In genomic region chr1:130799399-130799798, GRCm38 (mm10) we compare ENCODE assay signal across 25 mouse cellular contexts. TPM values are rescaled to one million over a fixed set of nuclear protein-coding genes. Genes with fewer than 3 reads are reported as not detected.
A peak's percentile ranks its signal among the peaks of the same experiment; 100 is the strongest.
DNase-seq lines count a peak whose midpoint lies in the region; ATAC-seq lines count a peak whose summit lies in the region.
"Had no signal": no experiment of that assay in that cellular context is flagged by ENCODE, and none has a peak within 500 bp of the region (broad histone marks: within the 10 kb centered on the region; RNA-seq: fewer than 3 reads in every experiment).

No protein-coding gene starts in this region.

- H3K9me3 ChIP-seq in heart, embryonic 10.5 days = no peaks in the 10 kb centered on the region
- H3K9me3 ChIP-seq: embryonic facial prominence, embryonic 13.5 days; forebrain, embryonic 12.5 days; heart, embryonic 12.5 days; hindbrain, embryonic 12.5 days had no signal

- peak; percentile 31 for DNase-seq in heart, embryonic 10.5 days (ENCODE audit: low spot score)
- no peak for DNase-seq in heart, postnatal 4 days
- peak; percentile 27 for DNase-seq in thymus, postnatal 0 days (ENCODE audit: low spot score)
- DNase-seq in thymus, postnatal 4 days = no peak
- no peak for DNase-seq in adrenal gland, postnatal 36 days
- no peak for DNase-seq in cerebellum, postnatal 4 days (ENCODE audit: low spot score in 2 of 2)
- DNase-seq: cerebellum, adult 11 months; cerebellum, adult 8-10 months; cerebellum, postnatal 14 days; gastrocnemius, postnatal 10 days; heart, adult 2 months had no signal

- peaks cover 6% of the 10 kb centered on the region for H3K27me3 ChIP-seq in heart, embryonic 10.5 days (ENCODE audit: insufficient read depth, poor library complexity, severe bottlenecking)
- H3K27me3 ChIP-seq: embryonic facial prominence, embryonic 13.5 days; forebrain, embryonic 12.5 days; hindbrain, embryonic 12.5 days had no signal

- peaks cover 24% of the 10 kb centered on the region for H3K4me1 ChIP-seq in heart, embryonic 10.5 days
- H3K4me1 ChIP-seq: embryonic facial prominence, embryonic 13.5 days; forebrain, embryonic 12.5 days; hindbrain, embryonic 12.5 days had no signal

- no peak overlapping the region for H3K27ac ChIP-seq in heart, embryonic 10.5 days
- H3K27ac ChIP-seq: embryonic facial prominence, embryonic 13.5 days; forebrain, embryonic 12.5 days; heart, adult 2 months; hindbrain, embryonic 12.5 days had no signal

- 87% methylated on average over 2 of the region's 2 CpGs for WGBS in heart, embryonic 10.5 days

- ATAC-seq in neutrophil, adult 5-6 weeks (ENCODE audit: extremely low read depth, insufficient number of reproducible peaks, low FRiP score, poor library complexity, severe bottlenecking) = 0 out of 2 replicates have a peak, but pooled peaks have one; percentile 29
- ATAC-seq: activated CD4-positive, CD25-positive, alpha-beta regulatory T cell, adult 4 months; forebrain, embryonic 16.5 days; hindbrain, embryonic 16.5 days; Patski had no signal

- no peaks in the 10 kb centered on the region for H3K36me3 ChIP-seq in heart, embryonic 10.5 days
- H3K36me3 ChIP-seq: embryonic facial prominence, embryonic 13.5 days; forebrain, embryonic 12.5 days; heart, embryonic 12.5 days; hindbrain, embryonic 12.5 days had no signal

- H3K4me3 ChIP-seq in heart, embryonic 10.5 days = no peak overlapping the region
- H3K4me3 ChIP-seq: embryonic facial prominence, embryonic 13.5 days; forebrain, embryonic 12.5 days; heart, adult 2 months; heart, embryonic 12.5 days; hindbrain, embryonic 12.5 days had no signal

RNA-seq across cellular contexts. Expression of gene Fcamr, which starts 1.3 kb away (rescaled TPM):
- 0.18 TPM in 1 of 2 replicates, not detected in the other for polyA plus RNA-seq in heart, embryonic 10.5 days (2016; fragmentation: Nextera tagmentation; extraction: Ambion mirVana)
- under 1 TPM; 0.38 to 0.76 TPM for total RNA-seq in heart, postnatal 4 days (2021)
- 0.06 TPM in 1 of 2 replicates, not detected in the other for polyA plus RNA-seq in thymus, postnatal 0 days (2015; fragmentation: Nextera tagmentation; extraction: Ambion mirVana)
- not detected in 2 replicates for total RNA-seq in neutrophil, adult 5-6 weeks (2017)
- not detected for total RNA-seq in adrenal gland, postnatal 36 days (2021)
- total RNA-seq: adrenal gland, postnatal 4 days; gastrocnemius, postnatal 10 days; gastrocnemius, postnatal 4 days had no signal
- polyA plus RNA-seq: activated CD4-positive, CD25-positive, alpha-beta regulatory T cell, adult 4 months; C2C12; embryonic facial prominence, embryonic 13.5 days; forebrain, embryonic 12.5 days; forebrain, embryonic 16.5 days; heart, embryonic 16.5 days; hindbrain, embryonic 12.5 days; hindbrain, embryonic 16.5 days had no signal

RNA-seq across cellular contexts. Expression of gene Pigr, which starts 27.1 kb away (rescaled TPM):
- polyA plus RNA-seq in heart, embryonic 10.5 days (2016; fragmentation: Nextera tagmentation; extraction: Ambion mirVana) = not detected in 2 replicates
- total RNA-seq in heart, postnatal 4 days (2021) = not detected
- polyA plus RNA-seq in thymus, postnatal 0 days (2015; fragmentation: Nextera tagmentation; extraction: Ambion mirVana) = 0.18 and 0.31 TPM in 2 replicates
- total RNA-seq in neutrophil, adult 5-6 weeks (2017) = 1.5 and 1.8 TPM in 2 replicates
- total RNA-seq in adrenal gland, postnatal 36 days (2021) = under 1 TPM; 0.16 to 0.20 TPM
- total RNA-seq: gastrocnemius, postnatal 10 days; heart, adult 2 months; heart, postnatal 25 days had no signal
- polyA plus RNA-seq: C2C12; embryonic facial prominence, embryonic 13.5 days; forebrain, embryonic 12.5 days; forebrain, embryonic 16.5 days; heart, embryonic 12.5 days; hindbrain, embryonic 12.5 days; hindbrain, embryonic 16.5 days; Patski had no signal

Comparison
In these comparisons a context has a peak if more than half of its experiments do, and no peak if none do; other contexts are left out.
1. DNase-seq: peak in heart, embryonic 10.5 days (single experiment) and thymus, postnatal 0 days (single experiment); none in heart, postnatal 4 days (single experiment), thymus, postnatal 4 days (single experiment), adrenal gland, postnatal 36 days (0 of 2) and cerebellum, postnatal 4 days (0 of 2).